13 mouse cellular contexts compared by ENCODE assay signal in genomic region chrX:169302271-169303045, GRCm38 (mm10). TPM values are rescaled to one million over a fixed set of nuclear protein-coding genes. Genes with fewer than 3 reads are reported as not detected.
A peak's percentile ranks its signal among the peaks of the same experiment; 100 is the strongest.
DNase-seq lines count a peak whose midpoint lies in the region; ATAC-seq and TF ChIP-seq lines count a peak whose summit lies in the region.
"Had no signal": no experiment of that assay in that cellular context is flagged by ENCODE, and none has a peak within 500 bp of the region (broad histone marks: within the 10 kb centered on the region; RNA-seq: fewer than 3 reads in every experiment).

No protein-coding gene starts in this region.

- no peaks in the 10 kb centered on the region for H3K27me3 ChIP-seq in ES-Bruce4 (ENCODE audit: control insufficient read depth, insufficient read depth, low read length, poor library complexity, severe bottlenecking)
- H3K27me3 ChIP-seq in heart, adult 2 months (ENCODE audit: control insufficient read depth, insufficient read depth, low read length) = no peaks in the 10 kb centered on the region
- H3K27me3 ChIP-seq in hindbrain, embryonic 13.5 days = 0 out of 2 replicates have a peak, but pooled peaks cover 3% of the 10 kb centered on the region
- H3K27me3 ChIP-seq: megakaryocyte, embryonic 14.5 days; neural tube, embryonic 15.5 days had no signal

- no peak for TF ChIP-seq POLR2A in ES-Bruce4 (IDR thresholded peaks at IDR 0.05; ENCODE audit: insufficient read depth, low read length)
- TF ChIP-seq POLR2A in heart, adult 2 months (IDR thresholded peaks at IDR 0.05; ENCODE audit: insufficient read depth, low read depth, low read length) = no peak

- no peaks in the 10 kb centered on the region for H3K9me3 ChIP-seq in ES-Bruce4 (replicated peaks; ENCODE audit: control insufficient read depth, insufficient read depth, low read length, poor library complexity, severe bottlenecking)
- no peaks in the 10 kb centered on the region for H3K9me3 ChIP-seq in hindbrain, embryonic 13.5 days
- H3K9me3 ChIP-seq: embryonic facial prominence, embryonic 13.5 days; limb, embryonic 13.5 days; megakaryocyte, embryonic 14.5 days; neural tube, embryonic 15.5 days had no signal

- no peak for TF ChIP-seq CTCF in ES-Bruce4 (IDR thresholded peaks at IDR 0.05; ENCODE audit: low read depth, low read length)
- TF ChIP-seq CTCF in heart, adult 2 months (IDR thresholded peaks at IDR 0.05) = no peak

- WGBS in heart, adult 2 months = 47% methylated on average over 26 of the region's 26 CpGs
- WGBS in hindbrain, embryonic 13.5 days = 72% methylated on average over 26 of the region's 26 CpGs

- DNase-seq in NIH3T3 (ENCODE audit: low read depth) = peak; percentile 9
- DNase-seq in heart, adult 2 months = peak; percentile 65
- peak; percentile 1 to 45 for DNase-seq in kidney, postnatal 25 days
- DNase-seq in layer of hippocampus, postnatal 10 days (ENCODE audit: low spot score in 2 of 2) = no peak
- DNase-seq: thymus, postnatal 4 days had no signal

- H3K36me3 ChIP-seq in ES-Bruce4 (ENCODE audit: control insufficient read depth, insufficient read depth, low read length, poor library complexity, severe bottlenecking) = no peaks in the 10 kb centered on the region
- H3K36me3 ChIP-seq in heart, adult 2 months (ENCODE audit: control insufficient read depth, insufficient read depth, low read length) = no peaks in the 10 kb centered on the region
- no peaks in the 10 kb centered on the region for H3K36me3 ChIP-seq in hindbrain, embryonic 13.5 days
- H3K36me3 ChIP-seq: embryonic facial prominence, embryonic 13.5 days; limb, embryonic 13.5 days; neural tube, embryonic 15.5 days had no signal

- H3K4me2 ChIP-seq in hindbrain, embryonic 13.5 days = no peak overlapping the region
- H3K4me2 ChIP-seq: embryonic facial prominence, embryonic 13.5 days; limb, embryonic 13.5 days; neural tube, embryonic 15.5 days had no signal

- H3K9ac ChIP-seq in ES-Bruce4 (ENCODE audit: low read depth, poor library complexity, severe bottlenecking) = peak overlapping the region; percentile 33; the same call in 1 of the 2 replicates
- no peak overlapping the region for H3K9ac ChIP-seq in heart, adult 2 months (ENCODE audit: low read depth, low read length)
- no peak overlapping the region for H3K9ac ChIP-seq in hindbrain, embryonic 13.5 days
- H3K9ac ChIP-seq: embryonic facial prominence, embryonic 13.5 days; limb, embryonic 13.5 days; neural tube, embryonic 15.5 days had no signal

- intact Hi-C loops in heart, adult 2 months (cut with DNase I) = loop anchor here (5.0 to 10.0 kb wide), 2 partner anchors 265 to 588 kb away; no protein-coding TSS in a partner anchor

- no peaks in the 10 kb centered on the region for H3K4me1 ChIP-seq in ES-Bruce4 (ENCODE audit: control insufficient read depth, insufficient read depth, low read length)
- H3K4me1 ChIP-seq in heart, adult 2 months (ENCODE audit: control insufficient read depth, insufficient read depth, low read length) = no peaks in the 10 kb centered on the region
- no peaks in the 10 kb centered on the region for H3K4me1 ChIP-seq in hindbrain, embryonic 13.5 days (replicated peaks)
- H3K4me1 ChIP-seq: embryonic facial prominence, embryonic 13.5 days; limb, embryonic 13.5 days; neural tube, embryonic 15.5 days had no signal

- H3K4me3 ChIP-seq in ES-Bruce4 (ENCODE audit: low read depth, low read length) = peak overlapping the region; percentile 25; the same call in 1 of the 2 replicates
- H3K4me3 ChIP-seq in heart, adult 2 months = no peak overlapping the region
- H3K4me3 ChIP-seq in hindbrain, embryonic 13.5 days = no peak overlapping the region
- H3K4me3 ChIP-seq: embryonic facial prominence, embryonic 13.5 days; limb, embryonic 13.5 days; megakaryocyte, embryonic 14.5 days; neural tube, embryonic 15.5 days had no signal

- no peak for ATAC-seq in hindbrain, embryonic 13.5 days (ENCODE audit: low FRiP score)
- no peak for ATAC-seq in erythroid progenitor cell, adult 5-6 weeks (replicated peaks; ENCODE audit: low FRiP score, poor library complexity, severe bottlenecking)

- H3K79me2 ChIP-seq in heart, adult 2 months (replicated peaks; ENCODE audit: control insufficient read depth, insufficient read depth, low read length) = no peaks in the 10 kb centered on the region

- no peak for TF ChIP-seq EP300 in ES-Bruce4 (IDR thresholded peaks at IDR 0.05; ENCODE audit: insufficient read depth, low read depth, low read length)
- no peak for TF ChIP-seq EP300 in heart, adult 2 months (IDR thresholded peaks at IDR 0.05; ENCODE audit: insufficient read depth, low read depth, low read length)

- H3K27ac ChIP-seq in ES-Bruce4 (ENCODE audit: insufficient read depth, low read length) = no peak overlapping the region
- peak overlapping the region; percentile 43 for H3K27ac ChIP-seq in heart, adult 2 months
- no peak overlapping the region for H3K27ac ChIP-seq in hindbrain, embryonic 13.5 days
- H3K27ac ChIP-seq: embryonic facial prominence, embryonic 13.5 days; kidney, postnatal 0 days; limb, embryonic 13.5 days; neural tube, embryonic 15.5 days had no signal

RNA-seq across cellular contexts. Expression of gene Hccs, which starts 17.7 kb away (rescaled TPM):
- polyA plus RNA-seq in ES-Bruce4 (2011; ENCODE audit: insufficient read depth, insufficient read length, low read depth, missing spikeins) = 25.1 and 25.7 TPM in 2 replicates
- 10 to 100 TPM; 64.0 to 64.9 TPM for total RNA-seq in heart, adult 2 months (2021)
- 24.5 and 45.7 TPM in 2 replicates for polyA plus RNA-seq in heart, adult 2 months (2012; rRNA removed)
- polyA plus RNA-seq in hindbrain, embryonic 13.5 days (2015; fragmentation: Nextera tagmentation; extraction: Ambion mirVana) = 36.3 and 38.4 TPM in 2 replicates
- total RNA-seq in layer of hippocampus, postnatal 10 days (2021) = 10 to 100 TPM; 27.3 to 29.5 TPM
- 7.2 and 12.2 TPM in 2 replicates for total RNA-seq in erythroid progenitor cell, adult 5-6 weeks (2015; ENCODE audit: low replicate concordance)
- 7.7 and 9.8 TPM in 2 replicates for total RNA-seq in erythroid progenitor cell, adult 5-6 weeks (2017; ENCODE audit: low replicate concordance)

Comparison
In these comparisons a context has a peak if more than half of its experiments do, and no peak if none do; other contexts are left out.
1. DNase-seq: peak in NIH3T3 (single experiment), heart, adult 2 months (2 of 2) and kidney, postnatal 25 days (2 of 2); none in layer of hippocampus, postnatal 10 days (0 of 2).